Mouse (Mus musculus): ENCODE measurements at regions not wholly inside any gene's neighbourhood (a gene's known extent, or its start where the extent isn't known, plus 50 kb on each side); places are given as distances from the start of the nearest gene placed in this dataset.

DNA sequence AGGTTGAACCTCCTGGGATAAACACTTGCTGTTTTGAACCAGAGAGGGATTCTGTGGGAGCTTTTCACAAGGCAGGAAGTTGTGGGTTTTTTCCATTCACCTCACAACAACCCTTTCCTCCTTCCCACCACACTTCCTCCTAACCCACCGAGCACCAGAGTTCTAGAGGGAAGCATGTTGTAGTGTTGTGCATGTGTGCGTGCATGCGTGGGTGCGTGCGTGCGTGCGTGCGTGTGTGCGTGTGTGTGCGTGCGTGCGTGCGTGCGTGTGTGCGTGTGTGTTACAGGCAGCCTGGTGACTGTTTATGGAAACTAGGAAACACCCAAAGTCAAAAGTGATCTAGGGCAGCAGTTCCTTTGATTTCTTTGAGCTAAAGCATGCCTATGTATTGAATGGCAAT is 186.5 kb upstream of the Klf7 start:
- H3K4me1 ChIP-seq (ENCODE audit: control insufficient read depth, insufficient read depth, low read length) = peaks cover 5% of the 10 kb centered on the region; the same call in 1 of the 2 replicates

GRCm38 (mm10) chr1:64308088-64308487 is 186.0 kb upstream of the Klf7 start:
- Histone ChIP-seq H3K36me3 (ENCODE audit: control insufficient read depth, insufficient read depth, low read length) (no peaks in the 10 kb centered on the region), H3K27me3 (replicated peaks; ENCODE audit: control insufficient read depth, insufficient read depth, low read length) (no peaks in the 10 kb centered on the region), H3K27ac (replicated peaks; ENCODE audit: low read depth, low read length) (no peak overlapping the region), H3K9me3 (ENCODE audit: control insufficient read depth, low read length) (no peaks in the 10 kb centered on the region), H3K4me1 (ENCODE audit: control insufficient read depth, insufficient read depth, low read length) (peaks cover 5% of the 10 kb centered on the region; the same call in 1 of the 2 replicates), H3K4me3 (ENCODE audit: low read depth, low read length) (no peak overlapping the region), H3K9ac (ENCODE audit: low read depth, low read length) (no peak overlapping the region), H3K4me2 (ENCODE audit: low read depth, low read length) (no peak overlapping the region)
- no peak for ATAC-seq (ENCODE audit: low read depth)
- WGBS = 53% methylated on average over 10 of the region's 10 CpGs
- peak; percentile 76 for DNase-seq (ENCODE audit: low spot score)

More for the DNA sequence above, 186.5 kb upstream of the Klf7 start:
- Histone ChIP-seq H3K9ac (ENCODE audit: low read depth, low read length) (no peak overlapping the region), H3K4me3 (ENCODE audit: low read depth, low read length) (no peak overlapping the region), H3K27ac (replicated peaks; ENCODE audit: low read depth, low read length) (no peak overlapping the region), H3K36me3 (ENCODE audit: control insufficient read depth, insufficient read depth, low read length) (no peaks in the 10 kb centered on the region), H3K4me2 (ENCODE audit: low read depth, low read length) (no peak overlapping the region), H3K27me3 (replicated peaks; ENCODE audit: control insufficient read depth, insufficient read depth, low read length) (no peaks in the 10 kb centered on the region), H3K9me3 (ENCODE audit: control insufficient read depth, low read length) (no peaks in the 10 kb centered on the region)
- 90% methylated on average over 15 of the region's 15 CpGs for WGBS
- ATAC-seq (ENCODE audit: low read depth) (no peak), DNase-seq (ENCODE audit: low spot score) (no peak)

DNA sequence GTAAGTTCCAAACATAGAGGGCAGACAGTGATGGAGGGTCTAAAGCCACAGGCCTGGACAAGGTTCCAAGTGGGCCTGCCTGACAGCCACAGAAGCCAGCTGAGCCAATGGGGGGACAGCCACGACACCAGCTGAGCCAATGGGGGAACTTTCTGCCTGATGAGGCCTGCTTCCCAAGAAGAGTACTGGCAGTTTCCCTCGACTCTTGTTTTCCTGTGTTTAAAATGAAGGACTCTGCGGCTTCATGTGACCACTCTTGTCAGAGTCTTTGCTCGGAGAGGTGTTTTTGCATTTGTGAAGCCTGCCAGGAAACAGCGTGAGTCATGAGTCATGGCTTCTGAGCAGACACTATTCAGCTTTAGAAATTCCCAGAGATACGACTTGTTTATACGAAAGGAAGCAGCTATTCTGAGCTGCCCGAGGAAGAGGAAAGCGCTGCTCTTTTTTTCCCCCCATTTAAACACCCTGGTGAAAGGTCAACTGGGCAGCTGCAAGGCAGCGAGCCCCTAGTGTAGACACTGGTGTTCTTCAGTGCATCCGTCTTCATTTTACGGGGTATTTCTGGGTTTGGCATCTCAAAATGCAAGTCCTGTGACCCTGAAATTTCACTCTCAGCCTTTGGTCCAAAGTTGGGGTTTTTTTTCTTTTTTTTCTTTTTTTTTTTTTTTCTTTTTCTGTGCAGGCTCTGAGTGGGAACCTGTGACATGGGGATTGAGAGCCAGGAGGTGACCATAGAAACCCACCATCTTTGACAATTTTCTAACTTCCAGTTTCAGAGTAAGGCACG is 183.5 kb upstream of the Klf7 start:
- H3K9ac ChIP-seq (ENCODE audit: low read depth, low read length) = no peak overlapping the region
- no peak overlapping the region for H3K4me3 ChIP-seq (ENCODE audit: low read depth, low read length)

GRCm38 (mm10) chr1:64302833-64303358 is 180.8 kb upstream of the Klf7 start:
- Histone ChIP-seq H3K36me3 (ENCODE audit: control insufficient read depth, insufficient read depth, low read length) (no peaks in the 10 kb centered on the region), H3K4me2 (ENCODE audit: low read depth, low read length) (peak overlapping the region; percentile 23; the same call in 1 of the 2 replicates), H3K27me3 (replicated peaks; ENCODE audit: control insufficient read depth, insufficient read depth, low read length) (no peaks in the 10 kb centered on the region), H3K4me3 (ENCODE audit: low read depth, low read length) (no peak overlapping the region), H3K4me1 (ENCODE audit: control insufficient read depth, insufficient read depth, low read length) (peaks cover under 1% of the 10 kb centered on the region; the same call in 1 of the 2 replicates), H3K9ac (ENCODE audit: low read depth, low read length) (no peak overlapping the region), H3K27ac (replicated peaks; ENCODE audit: low read depth, low read length) (no peak overlapping the region; the same call in 1 of the 2 replicates), H3K9me3 (ENCODE audit: control insufficient read depth, low read length) (no peaks in the 10 kb centered on the region)
- ATAC-seq (ENCODE audit: low read depth) = no peak
- WGBS = 20% methylated on average over 8 of the region's 10 CpGs
- DNase-seq (ENCODE audit: low spot score) = peak; percentile 68

More for the DNA sequence above, 183.5 kb upstream of the Klf7 start:
- no peak overlapping the region for H3K4me2 ChIP-seq (ENCODE audit: low read depth, low read length)
- H3K9me3 ChIP-seq (ENCODE audit: control insufficient read depth, low read length) = no peaks in the 10 kb centered on the region
- H3K27ac ChIP-seq (replicated peaks; ENCODE audit: low read depth, low read length) = peak overlapping the region; percentile 67
- H3K36me3 ChIP-seq (ENCODE audit: control insufficient read depth, insufficient read depth, low read length) = no peaks in the 10 kb centered on the region
- peak; percentile 81 for ATAC-seq (ENCODE audit: low read depth)
- H3K4me1 ChIP-seq (ENCODE audit: control insufficient read depth, insufficient read depth, low read length) = peaks cover 5% of the 10 kb centered on the region; the same call in 1 of the 2 replicates
- WGBS = 37% methylated on average over 13 of the region's 13 CpGs
- DNase-seq (ENCODE audit: low spot score) = peak; percentile 88
- H3K27me3 ChIP-seq (replicated peaks; ENCODE audit: control insufficient read depth, insufficient read depth, low read length) = no peaks in the 10 kb centered on the region

- no peak for ATAC-seq (ENCODE audit: low read depth)
- no peaks in the 10 kb centered on the region for H3K36me3 ChIP-seq (ENCODE audit: control insufficient read depth, insufficient read depth, low read length)
- H3K27me3 ChIP-seq (replicated peaks; ENCODE audit: control insufficient read depth, insufficient read depth, low read length) = no peaks in the 10 kb centered on the region
- H3K4me1 ChIP-seq (ENCODE audit: control insufficient read depth, insufficient read depth, low read length) = no peaks in the 10 kb centered on the region; the same call in 1 of the 2 replicates
- H3K27ac ChIP-seq (replicated peaks; ENCODE audit: low read depth, low read length) = no peak overlapping the region
- no peak overlapping the region for H3K9ac ChIP-seq (ENCODE audit: low read depth, low read length)
- no peak overlapping the region for H3K4me2 ChIP-seq (ENCODE audit: low read depth, low read length)
- H3K4me3 ChIP-seq (ENCODE audit: low read depth, low read length) = no peak overlapping the region
- WGBS = 44% methylated on average over 6 of the region's 6 CpGs
- no peak for DNase-seq (ENCODE audit: low spot score)
- H3K9me3 ChIP-seq (ENCODE audit: control insufficient read depth, low read length) = no peaks in the 10 kb centered on the region
Measured at GRCm38 (mm10) chr1:64301530-64302061, 179.5 kb upstream of the Klf7 start.

GRCm38 (mm10) chr1:64300951-64301529 is 179.0 kb upstream of the Klf7 start:
- no peak overlapping the region for H3K27ac ChIP-seq (replicated peaks; ENCODE audit: low read depth, low read length)
- no peak overlapping the region for H3K9ac ChIP-seq (ENCODE audit: low read depth, low read length)
- H3K4me3 ChIP-seq (ENCODE audit: low read depth, low read length) = no peak overlapping the region
- no peaks in the 10 kb centered on the region; the same call in 1 of the 2 replicates for H3K4me1 ChIP-seq (ENCODE audit: control insufficient read depth, insufficient read depth, low read length)
- H3K9me3 ChIP-seq (ENCODE audit: control insufficient read depth, low read length) = no peaks in the 10 kb centered on the region
- H3K27me3 ChIP-seq (replicated peaks; ENCODE audit: control insufficient read depth, insufficient read depth, low read length) = no peaks in the 10 kb centered on the region
- no peaks in the 10 kb centered on the region for H3K36me3 ChIP-seq (ENCODE audit: control insufficient read depth, insufficient read depth, low read length)
- WGBS = 75% methylated on average over 8 of the region's 8 CpGs
- no peak for DNase-seq (ENCODE audit: low spot score)
- no peak overlapping the region for H3K4me2 ChIP-seq (ENCODE audit: low read depth, low read length)
- ATAC-seq (ENCODE audit: low read depth) = no peak

DNA sequence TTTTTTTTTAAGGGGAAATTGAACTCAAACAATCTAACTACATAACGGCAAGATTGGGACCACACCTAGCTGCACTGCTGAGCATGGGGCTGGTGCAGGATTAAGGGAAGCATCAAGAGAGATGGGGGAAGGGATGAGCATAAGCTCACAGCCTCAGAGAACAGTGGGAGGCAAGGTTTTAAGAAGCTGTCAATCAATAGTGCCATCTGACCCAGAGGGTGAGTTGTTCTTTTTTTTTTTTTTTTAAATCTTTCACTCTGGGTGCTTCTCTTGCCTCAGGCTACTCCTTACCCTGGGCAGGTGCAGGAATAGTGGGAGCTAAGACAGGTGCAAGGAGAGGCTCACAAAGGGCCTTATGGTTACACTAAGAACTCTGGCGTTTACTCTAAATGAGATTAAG is 176.9 kb upstream of the Klf7 start:
- H3K27ac ChIP-seq (replicated peaks; ENCODE audit: low read depth, low read length) = no peak overlapping the region
- no peak for ATAC-seq (ENCODE audit: low read depth)
- 30% methylated on average over 2 of the region's 2 CpGs for WGBS

GRCm38 (mm10) chr1:64298188-64298587 is 176.1 kb upstream of the Klf7 start:
- WGBS = 57% methylated on average over 14 of the region's 14 CpGs
- H3K4me2 ChIP-seq (ENCODE audit: low read depth, low read length) = no peak overlapping the region
- H3K4me1 ChIP-seq (ENCODE audit: control insufficient read depth, insufficient read depth, low read length) = no peaks in the 10 kb centered on the region; the same call in 1 of the 2 replicates
- H3K27ac ChIP-seq (replicated peaks; ENCODE audit: low read depth, low read length) = no peak overlapping the region
- H3K9me3 ChIP-seq (ENCODE audit: control insufficient read depth, low read length) = no peaks in the 10 kb centered on the region
- H3K27me3 ChIP-seq (replicated peaks; ENCODE audit: control insufficient read depth, insufficient read depth, low read length) = no peaks in the 10 kb centered on the region
- no peak overlapping the region for H3K9ac ChIP-seq (ENCODE audit: low read depth, low read length)
- no peak for DNase-seq (ENCODE audit: low spot score)
- no peaks in the 10 kb centered on the region for H3K36me3 ChIP-seq (ENCODE audit: control insufficient read depth, insufficient read depth, low read length)
- no peak overlapping the region for H3K4me3 ChIP-seq (ENCODE audit: low read depth, low read length)
- ATAC-seq (ENCODE audit: low read depth) = no peak

More for the DNA sequence above, 176.9 kb upstream of the Klf7 start:
- H3K4me3 ChIP-seq (ENCODE audit: low read depth, low read length) = no peak overlapping the region
- H3K9me3 ChIP-seq (ENCODE audit: control insufficient read depth, low read length) = no peaks in the 10 kb centered on the region
- H3K27me3 ChIP-seq (replicated peaks; ENCODE audit: control insufficient read depth, insufficient read depth, low read length) = no peaks in the 10 kb centered on the region
- no peak overlapping the region for H3K4me2 ChIP-seq (ENCODE audit: low read depth, low read length)
- no peaks in the 10 kb centered on the region; the same call in 1 of the 2 replicates for H3K4me1 ChIP-seq (ENCODE audit: control insufficient read depth, insufficient read depth, low read length)
- H3K9ac ChIP-seq (ENCODE audit: low read depth, low read length) = no peak overlapping the region
- no peaks in the 10 kb centered on the region for H3K36me3 ChIP-seq (ENCODE audit: control insufficient read depth, insufficient read depth, low read length)
- DNase-seq (ENCODE audit: low spot score) = no peak
